Mouse (Mus musculus) lung, adult 2 months (tissue): ENCODE measurements at regions not wholly inside any gene's neighbourhood (a gene's known extent, or its start where the extent isn't known, plus 50 kb on each side); places are given as distances from the start of the nearest gene placed in this dataset.

Experiments used
- CTCF ChIP-seq: fragments of 200-500 bp; IDR thresholded peaks from 2 replicates; pipeline ENCODE4 v1.5.1; 2011; ENCODE audit warnings: mild to moderate bottlenecking, low read length, control low read depth; ENCODE audit not compliant: insufficient read depth
- POLR2A ChIP-seq: fragments of 200-500 bp; IDR thresholded peaks from 2 replicates; pipeline ENCODE4 v1.6.1; 2011; ENCODE audit warnings: low read depth, mild to moderate bottlenecking, control low read depth, low read length, borderline replicate concordance; ENCODE audit errors: extremely low read depth

GRCm38 (mm10) chr1:120831975-120832374 lies 229.8 kb downstream of the En1 start:
- TF ChIP-seq POLR2A (no peak), CTCF (no peak)
